24 mouse cellular contexts compared by ENCODE assay signal in the genomic region with DNA sequence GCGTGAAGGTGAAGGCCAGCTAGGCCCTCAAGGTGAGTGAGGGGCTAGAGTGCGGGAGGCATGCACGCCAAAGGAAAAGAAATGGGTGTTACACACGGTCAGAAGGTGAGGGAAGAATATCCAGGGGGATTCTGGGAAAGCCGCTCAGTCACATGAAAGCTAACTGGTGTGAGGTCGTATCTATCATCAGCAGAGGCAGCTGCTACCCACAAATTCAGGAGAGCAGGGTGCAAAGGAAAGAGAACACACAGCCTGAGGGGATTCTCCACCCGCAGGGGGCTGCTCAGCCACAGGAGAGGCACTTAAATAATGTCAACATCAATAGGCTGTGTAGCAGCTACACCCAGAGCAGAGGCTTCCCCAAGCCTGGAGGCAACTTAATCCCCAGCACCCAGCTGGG. TPM values are rescaled to one million over a fixed set of nuclear protein-coding genes. Genes with fewer than 3 reads are reported as not detected.
DNase-seq lines count a peak whose midpoint lies in the region; ATAC-seq lines count a peak whose summit lies in the region.
"Had no signal": no experiment of that assay in that cellular context is flagged by ENCODE, and none has a peak within 500 bp of the region (broad histone marks: within the 10 kb centered on the region; RNA-seq: fewer than 3 reads in every experiment).

No protein-coding gene starts in this region.

- peak overlapping the region; percentile 44; the same call in 1 of the 2 replicates for H3K9ac ChIP-seq in heart, embryonic 11.5 days (ENCODE audit: low read depth, low read length)
- H3K9ac ChIP-seq in limb, embryonic 12.5 days (replicated peaks): 0 out of 2 replicates have a peak overlapping the region, but pooled peaks have one; percentile 8
- no peak overlapping the region for H3K9ac ChIP-seq in forebrain, embryonic 14.5 days (ENCODE audit: low read length)
- H3K9ac ChIP-seq: limb, embryonic 15.5 days; liver, embryonic 14.5 days; lung, embryonic 14.5 days; stomach, embryonic 15.5 days had no signal

- no peaks in the 10 kb centered on the region for H3K9me3 ChIP-seq in heart, embryonic 11.5 days (replicated peaks; ENCODE audit: control insufficient read depth, low read length)
- no peaks in the 10 kb centered on the region for H3K9me3 ChIP-seq in limb, embryonic 12.5 days
- no peaks in the 10 kb centered on the region for H3K9me3 ChIP-seq in limb, embryonic 10.5 days (replicated peaks)
- no peaks in the 10 kb centered on the region for H3K9me3 ChIP-seq in forebrain, embryonic 14.5 days (replicated peaks; ENCODE audit: control insufficient read depth, low read length)
- H3K9me3 ChIP-seq: limb, embryonic 15.5 days; megakaryocyte, embryonic 14.5 days; stomach, embryonic 15.5 days had no signal

- no peak overlapping the region for H3K4me2 ChIP-seq in heart, embryonic 11.5 days
- H3K4me2 ChIP-seq in limb, embryonic 12.5 days: no peak overlapping the region
- H3K4me2 ChIP-seq in forebrain, embryonic 14.5 days (ENCODE audit: low read length): no peak overlapping the region
- H3K4me2 ChIP-seq: limb, embryonic 15.5 days; lung, embryonic 14.5 days; stomach, embryonic 15.5 days had no signal

- no peaks in the 10 kb centered on the region for H3K27me3 ChIP-seq in heart, embryonic 11.5 days (ENCODE audit: control insufficient read depth, insufficient read depth, low read length)
- H3K27me3 ChIP-seq in limb, embryonic 12.5 days: no peaks in the 10 kb centered on the region
- H3K27me3 ChIP-seq in limb, embryonic 10.5 days (ENCODE audit: low read depth, poor library complexity, severe bottlenecking): no peaks in the 10 kb centered on the region
- no peaks in the 10 kb centered on the region for H3K27me3 ChIP-seq in forebrain, embryonic 14.5 days (replicated peaks; ENCODE audit: control insufficient read depth, insufficient read depth, low read length)
- H3K27me3 ChIP-seq: CH12.LX; limb, embryonic 15.5 days; stomach, embryonic 15.5 days had no signal

- no peak overlapping the region for H3K4me3 ChIP-seq in heart, embryonic 11.5 days (ENCODE audit: low read depth, low read length)
- no peak overlapping the region for H3K4me3 ChIP-seq in limb, embryonic 12.5 days (replicated peaks)
- H3K4me3 ChIP-seq in limb, embryonic 10.5 days: no peak overlapping the region
- H3K4me3 ChIP-seq in forebrain, embryonic 14.5 days (ENCODE audit: low read depth, low read length): no peak overlapping the region
- H3K4me3 ChIP-seq: layer of hippocampus, adult 2 months; limb, embryonic 15.5 days; megakaryocyte, embryonic 14.5 days; stomach, embryonic 15.5 days had no signal

- 52% methylated on average over 7 of the region's 7 CpGs for WGBS in heart, embryonic 11.5 days (ENCODE audit: insufficient replicate concordance)
- 56% methylated on average over 7 of the region's 7 CpGs for WGBS in limb, embryonic 12.5 days
- WGBS in limb, embryonic 10.5 days: 56% methylated on average over 7 of the region's 7 CpGs
- 38% methylated on average over 7 of the region's 7 CpGs for WGBS in forebrain, embryonic 14.5 days

- no peak for DNase-seq in heart, adult 8-10 months (ENCODE audit: low spot score)
- DNase-seq in limb, embryonic 10.5 days (ENCODE audit: low spot score): no peak
- DNase-seq in ES-CJ7 (ENCODE audit: low read depth, low spot score): peak; percentile 51
- no peak for DNase-seq in forebrain, embryonic 14.5 days (ENCODE audit: low spot score)
- no peak for DNase-seq in urinary bladder, postnatal 14 days (ENCODE audit: low spot score)
- DNase-seq: adrenal gland, postnatal 36 days; B cell, adult 2 months; cerebellum, adult 9-11 months; gastrocnemius, postnatal 14 days; heart, adult 11 months; kidney, adult 18-20 months; kidney, postnatal 14 days; layer of hippocampus, postnatal 36 days; lung, embryonic 14.5 days; thymus, adult 2 months; thymus, postnatal 4 days had no signal

- no peak overlapping the region for H3K27ac ChIP-seq in heart, embryonic 11.5 days (ENCODE audit: low read depth, low read length)
- H3K27ac ChIP-seq in limb, embryonic 12.5 days: no peak overlapping the region
- H3K27ac ChIP-seq in limb, embryonic 10.5 days: no peak overlapping the region
- H3K27ac ChIP-seq in forebrain, embryonic 14.5 days (ENCODE audit: low read depth, low read length): 0 out of 2 replicates have a peak overlapping the region, but pooled peaks have one; percentile 49
- H3K27ac ChIP-seq: layer of hippocampus, adult 2 months; limb, embryonic 15.5 days; liver, embryonic 14.5 days; stomach, embryonic 15.5 days had no signal

- no peak for ATAC-seq in heart, embryonic 11.5 days (replicated peaks; ENCODE audit: insufficient number of reproducible peaks, low FRiP score, low TSS enrichment)
- no peak for ATAC-seq in limb, embryonic 12.5 days (ENCODE audit: insufficient number of reproducible peaks, insufficient read depth, low FRiP score, low TSS enrichment, low read depth)
- ATAC-seq in forebrain, embryonic 14.5 days: no peak

- H3K4me1 ChIP-seq in heart, embryonic 11.5 days (ENCODE audit: control insufficient read depth, insufficient read depth, low read length): peaks cover 35% of the 10 kb centered on the region
- H3K4me1 ChIP-seq in limb, embryonic 12.5 days (replicated peaks): peaks cover 20% of the 10 kb centered on the region
- H3K4me1 ChIP-seq in limb, embryonic 10.5 days: peaks cover 24% of the 10 kb centered on the region
- H3K4me1 ChIP-seq in forebrain, embryonic 14.5 days (ENCODE audit: control insufficient read depth, insufficient read depth, low read length): peaks cover 9% of the 10 kb centered on the region; the same call in 1 of the 2 replicates

- H3K36me3 ChIP-seq in heart, embryonic 11.5 days (ENCODE audit: control insufficient read depth, insufficient read depth, low read length): no peaks in the 10 kb centered on the region
- H3K36me3 ChIP-seq in limb, embryonic 12.5 days: no peaks in the 10 kb centered on the region
- H3K36me3 ChIP-seq in limb, embryonic 10.5 days: no peaks in the 10 kb centered on the region
- H3K36me3 ChIP-seq in forebrain, embryonic 14.5 days (ENCODE audit: control insufficient read depth, insufficient read depth, low read length): no peaks in the 10 kb centered on the region
- H3K36me3 ChIP-seq: limb, embryonic 15.5 days; stomach, embryonic 15.5 days had no signal

RNA-seq across cellular contexts. Expression of gene Plekha7, which starts 44.9 kb away (rescaled TPM):
- polyA plus RNA-seq in heart, embryonic 11.5 days (2014; fragmentation: Nextera tagmentation; extraction: Ambion mirVana): 25.7 and 29.1 TPM in 2 replicates
- 1 to 10 TPM; 4.2 to 9.8 (median 6.5) TPM for total RNA-seq in heart, adult 8-10 months (2022)
- 8.6 and 11.4 TPM in 2 replicates for polyA plus RNA-seq in limb, embryonic 12.5 days (2016; fragmentation: Nextera tagmentation; extraction: Ambion mirVana)
- 5.8 and 6.9 TPM in 2 replicates for polyA plus RNA-seq in limb, embryonic 10.5 days (2016; fragmentation: Nextera tagmentation; extraction: Ambion mirVana)
- polyA plus RNA-seq in forebrain, embryonic 14.5 days (2014; fragmentation: Nextera tagmentation; extraction: Ambion mirVana): 3.1 and 4.7 TPM in 2 replicates
